Mouse (Mus musculus): ENCODE data around the gene Nfkb1.

DNA sequence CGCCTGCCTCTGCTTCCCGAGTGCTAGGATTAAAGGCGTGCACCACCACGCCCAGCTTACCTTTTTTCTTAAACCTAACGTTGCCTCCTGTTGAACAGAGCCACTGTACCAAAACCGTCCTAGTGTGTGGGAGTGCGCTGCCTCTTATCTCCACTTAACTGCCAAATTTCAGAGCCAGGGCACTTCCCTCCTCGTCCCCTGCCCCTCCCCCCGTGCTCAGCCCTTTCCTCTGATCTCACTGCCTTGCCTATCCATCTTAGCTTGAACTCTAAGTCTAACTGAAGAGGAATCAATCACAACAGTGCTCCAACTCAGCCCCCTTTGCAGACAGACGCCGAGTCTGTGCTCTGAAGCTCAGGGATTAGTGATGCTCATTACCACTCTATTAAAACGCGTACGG lies 54.9 kb downstream of the Nfkb1 start:
- TF ChIP-seq CTCF (IDR thresholded peaks at IDR 0.05; ENCODE audit: insufficient read depth, low read depth, low read length) (no peak), POLR2A (IDR thresholded peaks at IDR 0.05; ENCODE audit: insufficient read depth, low read depth, low read length) (no peak)

All from olfactory bulb, adult 2 months (tissue).